Mouse (Mus musculus): ENCODE data around the gene Smc3. TPM values are rescaled to one million over a fixed set of nuclear protein-coding genes. Genes with fewer than 3 reads are reported as not detected.
A peak's percentile ranks its signal among the peaks of the same experiment; 100 is the strongest.
"Not testable (repeated sequence)": the region's sequence is repeated elsewhere in the genome, so short reads cannot be mapped to it uniquely, and the experiment has no call there.

The Smc3 gene
- polyA plus RNA-seq, 1 experiment from 2014 or later, result 63.2 TPM

- 30% methylated on average over 5 of the region's 5 CpGs for WGBS
- Histone ChIP-seq H3K4me3 (replicated peaks) (no peak overlapping the region), H3K9me3 (no peaks in the 10 kb centered on the region), H3K27me3 (replicated peaks) (no peaks in the 10 kb centered on the region), H3K9ac (no peak overlapping the region), H3K27ac (no peak overlapping the region), H3K4me1 (replicated peaks) (peaks cover 15% of the 10 kb centered on the region), H3K36me3 (peaks cover 27% of the 10 kb centered on the region), H3K4me2 (replicated peaks) (no peak overlapping the region)
- 0 out of 2 replicates have a peak, but pooled peaks have one; percentile 8 for ATAC-seq
These were observed 47.9 kb downstream of the Smc3 start for GRCm38 (mm10) chr19:53648056-53648455.

GRCm38 (mm10) chr19:53648802-53649236, 48.6 kb downstream of the Smc3 start:
- Histone ChIP-seq H3K4me2 (replicated peaks) (no peak overlapping the region), H3K27me3 (replicated peaks) (no peaks in the 10 kb centered on the region), H3K27ac (no peak overlapping the region), H3K4me1 (replicated peaks) (peaks cover 16% of the 10 kb centered on the region), H3K36me3 (peaks cover 27% of the 10 kb centered on the region), H3K9ac (no peak overlapping the region), H3K4me3 (replicated peaks) (no peak overlapping the region), H3K9me3 (no peaks in the 10 kb centered on the region)
- 41% methylated on average over 10 of the region's 10 CpGs for WGBS
- peak; percentile 74 for ATAC-seq

GRCm38 (mm10) chr19:53649361-53649760, 49.2 kb downstream of the Smc3 start:
- Histone ChIP-seq H3K36me3 (peaks cover 24% of the 10 kb centered on the region), H3K4me3 (replicated peaks) (no peak overlapping the region), H3K9ac (no peak overlapping the region), H3K9me3 (no peaks in the 10 kb centered on the region), H3K4me2 (replicated peaks) (no peak overlapping the region), H3K27ac (no peak overlapping the region), H3K27me3 (replicated peaks) (no peaks in the 10 kb centered on the region), H3K4me1 (replicated peaks) (peaks cover 18% of the 10 kb centered on the region)
- WGBS, result 86% methylated on average over 6 of the region's 6 CpGs
- ATAC-seq, result no peak

GRCm38 (mm10) chr19:53649802-53650201, 49.6 kb downstream of the Smc3 start:
- Histone ChIP-seq H3K27me3 (replicated peaks) (no peaks in the 10 kb centered on the region), H3K27ac (no peak overlapping the region), H3K9ac (no peak overlapping the region), H3K4me1 (replicated peaks) (peaks cover 18% of the 10 kb centered on the region), H3K4me2 (replicated peaks) (no peak overlapping the region), H3K4me3 (replicated peaks) (no peak overlapping the region), H3K9me3 (no peaks in the 10 kb centered on the region), H3K36me3 (peaks cover 22% of the 10 kb centered on the region)
- WGBS, result 35% methylated on average over 5 of the region's 5 CpGs
- ATAC-seq, result no peak

GRCm38 (mm10) chr19:53650921-53651320, 50.7 kb downstream of the Smc3 start:
- H3K4me2 ChIP-seq (replicated peaks), result no peak overlapping the region
- H3K9me3 ChIP-seq, result no peaks in the 10 kb centered on the region
- no peak for ATAC-seq
- peaks cover 18% of the 10 kb centered on the region for H3K4me1 ChIP-seq (replicated peaks)
- WGBS, result 81% methylated on average over 7 of the region's 7 CpGs
- H3K9ac ChIP-seq, result no peak overlapping the region
- no peaks in the 10 kb centered on the region for H3K27me3 ChIP-seq (replicated peaks)
- H3K36me3 ChIP-seq, result peaks cover 16% of the 10 kb centered on the region; the same call in 1 of the 2 replicates
- no peak overlapping the region for H3K27ac ChIP-seq
- no peak overlapping the region for H3K4me3 ChIP-seq (replicated peaks)

- no peak overlapping the region for H3K4me2 ChIP-seq (replicated peaks)
- no peaks in the 10 kb centered on the region for H3K9me3 ChIP-seq
- no peak for ATAC-seq
- H3K4me1 ChIP-seq (replicated peaks), result peaks cover 18% of the 10 kb centered on the region
- H3K36me3 ChIP-seq, result 0 out of 2 replicates have a peak, but pooled peaks cover 5% of the 10 kb centered on the region
- H3K4me3 ChIP-seq (replicated peaks), result no peak overlapping the region
- H3K27ac ChIP-seq, result no peak overlapping the region
- H3K27me3 ChIP-seq (replicated peaks), result no peaks in the 10 kb centered on the region
- 69% methylated on average over 9 of the region's 9 CpGs for WGBS
- no peak overlapping the region for H3K9ac ChIP-seq
These were observed 52.1 kb downstream of the Smc3 start for GRCm38 (mm10) chr19:53652267-53652666.

GRCm38 (mm10) chr19:53653624-53654467, 53.6 kb downstream of the Smc3 start:
- Histone ChIP-seq H3K4me1 (replicated peaks) (peaks cover 17% of the 10 kb centered on the region), H3K9ac (no peak overlapping the region), H3K9me3 (no peaks in the 10 kb centered on the region), H3K4me2 (replicated peaks) (0 out of 2 replicates have a peak overlapping the region, but pooled peaks have one; percentile 20), H3K36me3 (0 out of 2 replicates have a peak, but pooled peaks cover 2% of the 10 kb centered on the region), H3K27me3 (replicated peaks) (no peaks in the 10 kb centered on the region), H3K27ac (no peak overlapping the region), H3K4me3 (replicated peaks) (no peak overlapping the region)
- 59% methylated on average over 20 of the region's 20 CpGs for WGBS
- peak; percentile 54 for ATAC-seq

- ATAC-seq; H3K36me3 ChIP-seq; H3K4me1 ChIP-seq (replicated peaks); H3K27ac ChIP-seq; H3K4me2 ChIP-seq (replicated peaks); H3K4me3 ChIP-seq (replicated peaks); H3K9me3 ChIP-seq; H3K9ac ChIP-seq; H3K27me3 ChIP-seq (replicated peaks): not testable (repeated sequence)
- 89% methylated on average over 11 of the region's 11 CpGs for WGBS
These were observed 56.2 kb downstream of the Smc3 start for GRCm38 (mm10) chr19:53656443-53656842.

- Histone ChIP-seq H3K4me1 (replicated peaks) (peaks cover 9% of the 10 kb centered on the region; the same call in 1 of the 2 replicates), H3K36me3 (no peaks in the 10 kb centered on the region), H3K27ac (no peak overlapping the region), H3K4me2 (replicated peaks) (no peak overlapping the region), H3K27me3 (replicated peaks) (no peaks in the 10 kb centered on the region), H3K9me3 (no peaks in the 10 kb centered on the region), H3K4me3 (replicated peaks) (no peak overlapping the region), H3K9ac (no peak overlapping the region)
- 65% methylated on average over 5 of the region's 5 CpGs for WGBS
- no peak for ATAC-seq
These were observed 57.2 kb downstream of the Smc3 start for GRCm38 (mm10) chr19:53657437-53657836.

GRCm38 (mm10) chr19:53660722-53661420, 60.7 kb downstream of the Smc3 start:
- Histone ChIP-seq H3K27ac (no peak overlapping the region), H3K27me3 (replicated peaks) (no peaks in the 10 kb centered on the region), H3K36me3 (no peaks in the 10 kb centered on the region), H3K9ac (no peak overlapping the region), H3K4me3 (replicated peaks) (no peak overlapping the region), H3K4me2 (replicated peaks) (no peak overlapping the region), H3K4me1 (replicated peaks) (0 out of 2 replicates have a peak, but pooled peaks cover 4% of the 10 kb centered on the region), H3K9me3 (no peaks in the 10 kb centered on the region)
- 75% methylated on average over 9 of the region's 9 CpGs for WGBS
- ATAC-seq, result no peak

GRCm38 (mm10) chr19:53661938-53662722, 61.9 kb downstream of the Smc3 start:
- Histone ChIP-seq H3K4me2 (replicated peaks) (no peak overlapping the region), H3K27ac (no peak overlapping the region), H3K4me1 (replicated peaks) (0 out of 2 replicates have a peak, but pooled peaks cover 4% of the 10 kb centered on the region), H3K9ac (no peak overlapping the region), H3K36me3 (no peaks in the 10 kb centered on the region), H3K27me3 (replicated peaks) (0 out of 2 replicates have a peak, but pooled peaks cover 5% of the 10 kb centered on the region), H3K9me3 (no peaks in the 10 kb centered on the region), H3K4me3 (replicated peaks) (no peak overlapping the region)
- no peak for ATAC-seq
- 49% methylated on average over 14 of the region's 14 CpGs for WGBS

- Histone ChIP-seq H3K9ac (no peak overlapping the region), H3K4me3 (replicated peaks) (no peak overlapping the region), H3K36me3 (no peaks in the 10 kb centered on the region), H3K4me1 (replicated peaks) (0 out of 2 replicates have a peak, but pooled peaks cover 4% of the 10 kb centered on the region), H3K27me3 (replicated peaks) (0 out of 2 replicates have a peak, but pooled peaks cover 5% of the 10 kb centered on the region), H3K4me2 (replicated peaks) (no peak overlapping the region), H3K9me3 (no peaks in the 10 kb centered on the region), H3K27ac (no peak overlapping the region)
- no peak for ATAC-seq
- 91% methylated on average over 9 of the region's 9 CpGs for WGBS
These were observed 64.6 kb downstream of the Smc3 start for GRCm38 (mm10) chr19:53664831-53665230.
